Comparison of ENCODE assay signal across 8 mouse cellular contexts in genomic region chr9:72635134-72635533, GRCm38 (mm10). TPM values are rescaled to one million over a fixed set of nuclear protein-coding genes. Genes with fewer than 3 reads are reported as not detected.
A peak's percentile ranks its signal among the peaks of the same experiment; 100 is the strongest.
DNase-seq lines count a peak whose midpoint lies in the region; ATAC-seq and TF ChIP-seq lines count a peak whose summit lies in the region.

No protein-coding gene starts in this region.

- H3K4me1 ChIP-seq in intestine, postnatal 0 days (replicated peaks; ENCODE audit: control insufficient read depth, insufficient read depth, low read length), result 0 out of 2 replicates have a peak, but pooled peaks cover 1% of the 10 kb centered on the region
- peaks cover 9% of the 10 kb centered on the region; the same call in 1 of the 2 replicates for H3K4me1 ChIP-seq in intestine, embryonic 16.5 days (ENCODE audit: control insufficient read depth, insufficient read depth, low read length)

- DNase-seq in 3T3-L1 (ENCODE audit: low read depth, low spot score) (peak; percentile 75), A20 (ENCODE audit: low read depth, low spot score) (peak; percentile 62)
- DNase-seq in urinary bladder, postnatal 14 days (ENCODE audit: low spot score), result no peak
- DNase-seq in kidney, adult 11 months, result no peak
- DNase-seq in adrenal gland, postnatal 14 days, result no peak

- ATAC-seq in intestine, postnatal 0 days, result no peak
- ATAC-seq in intestine, embryonic 16.5 days, result no peak
- peak; percentile 67; the same call in 1 of the 2 replicates for ATAC-seq in erythroblast, adult 5-6 weeks (replicated peaks; ENCODE audit: low FRiP score, poor library complexity, severe bottlenecking)

- H3K4me3 ChIP-seq in intestine, postnatal 0 days (ENCODE audit: low read depth, low read length), result no peak overlapping the region
- no peak overlapping the region for H3K4me3 ChIP-seq in intestine, embryonic 16.5 days (ENCODE audit: low read length)

- H3K9me3 ChIP-seq in intestine, postnatal 0 days (ENCODE audit: control insufficient read depth), result no peaks in the 10 kb centered on the region
- H3K9me3 ChIP-seq in intestine, embryonic 16.5 days (ENCODE audit: control insufficient read depth, low read length), result no peaks in the 10 kb centered on the region

- no peaks in the 10 kb centered on the region for H3K36me3 ChIP-seq in intestine, postnatal 0 days (ENCODE audit: control insufficient read depth, insufficient read depth)
- H3K36me3 ChIP-seq in intestine, embryonic 16.5 days (ENCODE audit: control insufficient read depth, insufficient read depth, low read length), result no peaks in the 10 kb centered on the region

- H3K4me2 ChIP-seq in intestine, postnatal 0 days (replicated peaks; ENCODE audit: low read depth), result no peak overlapping the region
- no peak overlapping the region for H3K4me2 ChIP-seq in intestine, embryonic 16.5 days (ENCODE audit: low read depth, low read length)

- peak; percentile 85 for TF ChIP-seq CTCF in intestine, postnatal 0 days (IDR thresholded peaks at IDR 0.05; ENCODE audit: low read depth)

- H3K9ac ChIP-seq in intestine, postnatal 0 days (ENCODE audit: low read depth, low read length), result no peak overlapping the region
- H3K9ac ChIP-seq in intestine, embryonic 16.5 days (ENCODE audit: low read depth, low read length), result no peak overlapping the region

- no peak overlapping the region for H3K27ac ChIP-seq in intestine, postnatal 0 days (ENCODE audit: low read depth, low read length)
- H3K27ac ChIP-seq in intestine, embryonic 16.5 days (ENCODE audit: low read length), result no peak overlapping the region

- H3K27me3 ChIP-seq in intestine, postnatal 0 days (replicated peaks; ENCODE audit: control insufficient read depth, insufficient read depth, low read length), result no peaks in the 10 kb centered on the region
- H3K27me3 ChIP-seq in intestine, embryonic 16.5 days (replicated peaks; ENCODE audit: control insufficient read depth, insufficient read depth, low read length), result no peaks in the 10 kb centered on the region

RNA-seq across cellular contexts. Expression of gene Nedd4, which starts 27.0 kb away (rescaled TPM):
- 142 and 160 TPM in 2 replicates for polyA plus RNA-seq in intestine, postnatal 0 days (2015; fragmentation: Nextera tagmentation; extraction: Ambion mirVana)
- polyA plus RNA-seq in intestine, embryonic 16.5 days (2015; fragmentation: Nextera tagmentation; extraction: Ambion mirVana), result 397 and 409 TPM in 2 replicates
- total RNA-seq in erythroblast, adult 5-6 weeks (2015; ENCODE audit: low replicate concordance), result 37.6 and 48.2 TPM in 2 replicates
- 51.9 and 56.2 TPM in 2 replicates for total RNA-seq in erythroblast, adult 5-6 weeks (2017; ENCODE audit: low replicate concordance)
- total RNA-seq in adrenal gland, postnatal 14 days (2021), result 490 and 493 TPM in 2 replicates

Comparison
In these comparisons a context has a peak if more than half of its experiments do, and no peak if none do; other contexts are left out.
1. DNase-seq: peak in 3T3-L1 (single experiment) and A20 (single experiment); none in urinary bladder, postnatal 14 days (single experiment), kidney, adult 11 months (single experiment) and adrenal gland, postnatal 14 days (single experiment).